Mouse (Mus musculus): ENCODE measurements around the gene Echs1. TPM values are rescaled to one million over a fixed set of nuclear protein-coding genes. Genes with fewer than 3 reads are reported as not detected.
A peak's percentile ranks its signal among the peaks of the same experiment; 100 is the strongest.

The Echs1 gene
- total RNA-seq, 2 experiments from 2014 or later: 105 to 146 TPM

DNA sequence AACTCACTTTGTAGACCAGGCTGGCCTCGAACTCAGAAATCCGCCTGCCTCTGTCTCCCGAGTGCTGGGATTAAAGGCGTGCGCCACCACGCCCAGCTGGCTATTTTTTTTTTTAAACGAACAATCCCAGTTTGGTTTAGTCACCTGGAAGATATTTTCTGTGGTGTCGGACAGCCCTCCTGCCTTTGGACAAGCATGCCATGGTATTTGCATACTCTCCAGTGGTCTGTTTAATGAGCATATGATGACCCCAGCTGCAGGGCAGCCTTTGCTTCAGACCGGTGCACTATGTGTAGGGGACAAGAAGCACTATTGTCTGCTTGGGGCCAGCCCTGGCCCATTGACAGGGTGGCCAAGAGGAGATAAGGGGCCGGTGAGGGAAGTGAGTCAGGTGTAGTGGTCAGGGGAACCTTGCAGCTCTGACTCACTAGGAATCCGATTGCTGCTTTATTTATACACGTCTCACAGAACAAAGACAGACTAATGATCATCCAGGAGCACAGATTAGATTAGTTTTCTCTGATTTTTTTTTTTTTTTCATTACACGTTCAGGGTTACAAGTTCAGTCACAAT lies 5.1 kb upstream of the Echs1 start:
- intact Hi-C loops (cut with DNase I): no loop called here
- no peak for DNase-seq

DNA sequence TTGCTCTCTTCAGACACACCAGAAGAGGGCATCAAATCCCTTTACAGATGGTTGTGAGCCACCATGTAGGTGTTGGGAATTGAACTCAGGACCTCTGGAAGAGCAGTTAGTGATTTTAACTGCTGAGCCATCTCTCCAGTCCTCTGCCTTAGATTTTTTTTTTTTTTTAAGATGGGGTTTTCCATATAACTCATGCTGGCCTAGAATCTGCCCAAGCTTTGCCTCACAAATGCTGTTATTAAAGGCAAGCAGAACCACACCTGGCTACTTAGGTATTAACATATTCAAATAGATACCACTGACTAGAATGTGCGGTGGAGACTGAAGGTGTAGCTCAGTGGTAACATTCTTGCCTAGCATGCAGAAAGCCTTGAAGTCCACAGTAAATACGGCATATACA lies 4.2 kb upstream of the Echs1 start:
- intact Hi-C loops (cut with DNase I): no loop called here
- no peak for DNase-seq

DNA sequence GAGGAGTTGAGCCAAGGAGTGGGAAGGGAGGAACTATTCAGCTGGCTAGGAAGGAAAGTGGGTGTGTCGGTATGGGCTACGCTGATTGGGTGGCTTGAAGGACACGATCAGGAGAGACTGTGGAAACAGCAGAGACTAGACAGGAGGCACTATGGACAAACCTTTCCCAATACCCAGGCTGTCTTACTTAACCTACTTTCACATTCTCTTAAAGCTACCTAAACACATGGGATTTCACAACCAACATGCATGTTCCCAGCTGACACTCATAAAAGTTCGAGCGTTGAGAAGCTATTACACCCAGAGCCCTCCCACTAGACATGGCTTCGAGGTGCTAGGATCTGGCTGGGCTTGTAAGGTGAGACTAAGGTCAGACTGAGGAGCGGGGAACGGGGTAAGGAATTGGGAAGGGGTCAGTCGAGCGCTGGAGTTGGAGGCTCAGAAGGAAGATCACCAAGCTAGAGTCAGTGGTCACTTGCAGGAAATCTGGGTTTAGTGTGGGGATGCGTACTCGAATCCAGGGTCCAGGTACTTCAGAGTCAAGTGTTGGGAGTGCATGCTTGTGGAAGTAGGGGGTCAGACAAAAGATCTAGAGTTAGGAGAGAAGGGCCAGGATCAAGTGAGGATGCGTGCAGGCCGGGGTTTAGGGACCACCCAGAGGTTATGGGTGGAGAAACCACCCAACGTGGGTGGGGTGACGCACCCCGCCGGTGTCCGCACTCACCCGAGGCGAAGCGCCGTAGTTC lies 520 bp downstream of the Echs1 start, which contains the start of gene Paox:
Paox (plus strand) TSS at position 217 of the 746 bp plus-strand sequence.
- intact Hi-C loops (cut with DNase I): no loop called here
- peak in 1 of 2 experiments; percentile 34 for DNase-seq

DNA sequence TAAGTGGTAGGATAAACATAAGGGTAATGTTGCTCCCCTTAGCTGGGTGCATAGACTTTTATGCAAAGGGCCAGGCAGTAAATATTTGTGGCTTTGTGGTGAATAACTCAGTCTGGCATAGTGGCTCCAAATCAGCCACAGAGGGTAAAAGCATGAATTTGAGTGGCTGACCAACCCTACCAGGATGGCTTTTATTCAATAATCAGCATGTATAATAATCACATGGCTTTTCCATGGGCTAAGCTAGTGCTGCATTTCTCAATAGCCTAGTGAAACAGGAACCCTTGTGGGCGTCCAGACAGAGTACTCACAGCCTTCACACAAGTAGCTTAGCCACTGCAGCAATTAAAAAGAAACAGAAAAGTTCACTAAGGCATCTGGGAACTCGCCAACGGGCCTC lies 4.3 kb downstream of the Echs1 start:
- intact Hi-C loops (cut with DNase I): no loop called here
- no peak for DNase-seq

DNA sequence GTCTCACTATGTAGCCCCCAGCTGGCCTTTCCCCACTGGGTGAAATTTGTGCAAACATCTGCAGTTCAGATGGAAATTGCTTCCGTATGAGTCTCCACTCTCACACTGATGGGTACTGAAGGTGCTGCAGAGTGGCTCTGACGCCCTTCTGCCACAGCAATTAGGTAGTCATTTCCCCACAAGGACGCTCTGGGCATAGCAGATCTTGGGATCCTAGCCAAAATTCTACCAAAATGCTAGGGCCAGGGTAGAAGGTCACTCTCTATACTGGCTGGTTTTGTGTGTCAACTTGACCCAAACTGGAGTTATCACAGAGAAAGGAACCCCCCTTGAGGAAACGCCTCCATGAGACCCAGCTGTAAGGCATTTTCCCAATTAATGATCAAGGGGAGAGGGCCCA lies 12.3 kb downstream of the Echs1 start:
- no peak for DNase-seq
- intact Hi-C loops (cut with DNase I): no loop called here

DNA sequence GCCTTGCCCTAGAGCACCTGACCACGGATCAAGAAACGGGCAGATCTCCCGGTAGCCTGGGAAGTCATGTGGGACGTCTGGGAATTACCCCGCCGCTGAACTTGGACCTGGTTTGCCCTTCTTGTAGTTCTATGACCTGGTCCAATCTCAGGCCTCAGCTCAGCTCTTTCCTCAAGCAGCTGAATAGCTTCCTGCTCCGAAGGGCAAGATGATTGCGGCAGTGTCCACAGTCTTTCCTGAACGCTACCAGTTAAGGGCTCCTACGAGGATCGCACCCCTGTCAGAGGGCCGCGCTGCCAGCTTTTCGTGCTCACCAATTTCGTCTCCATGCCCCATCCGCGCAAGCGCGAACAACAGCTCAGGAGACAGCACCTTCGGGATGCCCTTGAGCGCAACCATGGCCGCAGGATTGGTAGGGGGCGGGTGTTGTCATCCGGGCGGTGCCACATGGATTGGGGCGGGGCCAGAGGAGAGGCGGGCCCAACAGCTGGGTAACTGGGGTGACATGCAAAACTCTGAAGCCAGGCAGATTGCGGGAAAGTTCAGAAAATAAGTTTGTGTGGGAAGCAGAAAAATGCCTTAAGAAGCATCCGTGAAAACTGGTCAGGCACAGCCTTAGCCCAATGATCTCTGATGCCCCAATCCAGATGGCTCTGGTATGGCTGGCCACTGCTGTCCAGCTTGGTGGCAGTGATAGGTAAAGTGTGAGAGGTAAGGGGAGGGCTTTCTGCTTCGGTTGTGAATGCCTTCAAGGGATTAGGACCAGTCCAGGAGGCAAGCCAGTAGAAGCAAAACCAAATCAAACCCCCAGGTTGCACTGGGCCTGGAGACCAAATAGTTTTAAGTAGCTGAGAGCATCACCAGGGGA lies 14.0 kb downstream of the Echs1 start, which contains the start of gene Fuom:
Fuom (minus strand) TSS at position 449 of the 868 bp plus-strand sequence.
- peak; percentile 78 to 81 for DNase-seq
- intact Hi-C loops (cut with DNase I): no loop called here

DNA sequence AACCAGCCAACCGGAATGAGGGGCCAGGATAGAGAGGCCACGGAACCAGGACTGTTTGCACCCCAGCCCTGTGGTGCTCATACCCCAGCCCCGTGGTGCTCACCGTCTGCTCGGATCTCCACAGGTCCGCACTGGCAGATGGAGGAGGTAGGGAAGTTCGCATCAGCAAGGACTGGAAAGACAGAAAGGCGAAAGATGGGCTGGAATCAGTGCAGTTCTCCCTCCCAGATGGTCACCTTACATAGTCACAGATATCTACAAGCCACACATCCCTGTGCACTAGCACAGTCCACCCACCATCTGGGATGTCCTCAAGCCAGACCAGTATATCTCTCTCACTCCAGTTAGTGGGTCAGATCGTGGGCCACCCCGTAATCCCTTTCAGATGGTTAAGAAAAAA lies 14.8 kb downstream of the Echs1 start:
- intact Hi-C loops (cut with DNase I): no loop called here
- DNase-seq: no peak

DNA sequence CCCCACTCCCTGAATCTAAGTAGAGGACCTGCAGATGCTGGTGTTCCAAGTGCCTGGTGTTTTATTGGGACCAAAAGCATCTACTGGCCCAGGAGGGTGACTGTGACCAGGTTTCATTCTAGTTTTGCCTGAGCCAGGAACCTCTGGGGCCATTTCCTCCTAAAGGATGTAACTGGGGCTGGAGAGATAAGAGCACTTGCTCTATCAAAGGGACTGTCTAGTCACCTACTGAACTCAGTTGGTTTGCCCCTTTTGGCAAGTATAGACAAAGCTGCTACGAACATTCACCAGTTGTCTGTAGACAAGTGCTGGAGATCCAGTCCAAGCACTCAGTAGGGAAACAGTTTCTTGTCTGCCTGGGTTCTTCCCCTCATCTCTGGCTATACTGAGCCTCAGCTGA lies 17.8 kb downstream of the Echs1 start:
- intact Hi-C loops (cut with DNase I): no loop called here
- no peak for DNase-seq

DNA sequence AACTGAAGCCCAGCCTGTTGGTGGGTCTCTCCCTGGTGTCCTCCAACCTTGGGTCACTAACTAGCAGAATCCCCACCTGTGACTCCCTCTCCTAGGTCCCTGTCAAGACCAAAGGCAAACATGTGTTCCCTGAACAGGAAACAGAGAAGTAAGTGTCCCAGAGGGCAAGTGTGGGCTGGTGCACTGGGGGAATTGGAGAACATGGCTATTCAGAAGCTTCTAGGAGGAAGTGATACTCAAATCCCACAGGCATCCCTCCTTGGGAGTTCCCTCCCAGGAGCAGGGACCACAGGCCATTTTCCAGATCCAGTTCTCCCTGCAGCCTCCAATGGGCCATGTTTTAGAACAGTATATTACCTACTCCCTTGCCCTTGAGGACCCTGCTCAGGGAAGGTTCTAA lies 20.2 kb downstream of the Echs1 start:
- no peak for DNase-seq
- intact Hi-C loops (cut with DNase I): no loop called here

DNA sequence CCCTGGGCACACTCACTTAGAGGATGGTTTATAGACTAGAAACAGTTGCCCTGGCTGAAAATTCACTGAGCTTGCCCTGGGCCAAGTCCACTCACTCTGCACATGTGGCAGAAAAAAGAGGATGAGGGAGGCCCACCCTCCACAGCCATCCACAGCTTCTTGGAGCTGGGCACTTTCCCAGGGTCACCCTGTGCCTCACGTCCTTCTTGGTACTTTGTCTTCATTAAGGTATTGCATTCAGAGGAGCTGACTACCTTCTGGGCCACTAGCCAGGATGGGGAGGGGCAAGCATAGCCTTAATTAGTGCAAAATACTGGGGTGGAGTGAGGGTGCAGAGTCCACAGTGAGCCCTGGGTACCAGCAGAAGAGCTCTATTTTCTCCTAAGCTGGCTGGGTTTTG lies 20.7 kb downstream of the Echs1 start:
- DNase-seq: no peak
- intact Hi-C loops (cut with DNase I): no loop called here

DNA sequence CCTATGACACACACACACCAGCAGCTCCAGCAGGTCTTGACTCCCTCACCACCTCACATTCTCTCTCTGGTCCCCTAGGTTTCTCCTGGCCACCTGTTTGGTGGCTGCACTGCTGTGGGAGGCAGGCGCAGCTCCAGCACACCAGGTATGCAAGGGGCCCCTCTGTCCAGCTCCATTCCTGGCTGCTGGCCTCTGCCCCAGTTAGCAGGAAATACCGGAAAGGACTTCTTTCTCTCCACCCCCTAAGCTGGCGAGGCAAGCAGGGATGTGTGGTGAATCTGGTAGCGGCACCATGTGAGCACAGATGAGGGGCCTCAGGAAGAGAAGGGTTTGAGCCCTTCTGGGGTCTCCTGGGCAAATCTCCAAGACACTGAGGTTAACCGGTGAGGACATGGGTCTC lies 21.3 kb downstream of the Echs1 start:
- intact Hi-C loops (cut with DNase I): no loop called here

DNA sequence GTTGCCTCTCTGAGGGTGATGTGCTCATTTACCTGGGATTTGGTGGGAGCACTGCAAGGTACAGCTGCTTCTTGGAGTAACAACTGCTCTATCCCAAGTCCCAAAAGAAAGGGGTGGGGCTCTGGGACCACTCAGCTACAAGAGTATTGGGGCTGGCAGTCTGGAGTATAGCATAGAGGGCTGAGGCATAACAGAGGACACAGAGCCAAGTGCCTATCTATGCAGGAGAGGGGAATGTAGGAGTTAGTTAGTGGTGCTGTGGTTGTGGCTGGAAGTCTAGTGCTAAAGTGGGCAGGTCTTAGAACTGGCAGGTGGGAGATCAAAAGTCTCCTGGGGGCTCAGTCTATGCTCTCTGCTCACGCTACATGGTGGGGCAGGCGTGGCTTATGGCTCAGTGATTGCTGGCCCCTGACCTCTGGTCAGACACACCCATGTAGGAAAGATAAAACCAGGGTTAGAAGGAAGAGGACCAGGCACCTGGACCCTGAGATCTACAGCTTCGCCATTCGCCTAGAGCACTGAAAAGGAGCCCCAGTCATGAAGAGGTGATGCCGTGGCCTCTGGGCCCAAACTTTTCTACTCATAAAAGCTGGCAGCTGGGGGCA lies 23.2 kb downstream of the Echs1 start, which contains the start of gene Prap1:
Prap1 (plus strand) TSS at position 472 of the 605 bp plus-strand sequence.
- no peak for DNase-seq

More for the DNA sequence above, 21.3 kb downstream of the Echs1 start:
- no peak for DNase-seq

DNA sequence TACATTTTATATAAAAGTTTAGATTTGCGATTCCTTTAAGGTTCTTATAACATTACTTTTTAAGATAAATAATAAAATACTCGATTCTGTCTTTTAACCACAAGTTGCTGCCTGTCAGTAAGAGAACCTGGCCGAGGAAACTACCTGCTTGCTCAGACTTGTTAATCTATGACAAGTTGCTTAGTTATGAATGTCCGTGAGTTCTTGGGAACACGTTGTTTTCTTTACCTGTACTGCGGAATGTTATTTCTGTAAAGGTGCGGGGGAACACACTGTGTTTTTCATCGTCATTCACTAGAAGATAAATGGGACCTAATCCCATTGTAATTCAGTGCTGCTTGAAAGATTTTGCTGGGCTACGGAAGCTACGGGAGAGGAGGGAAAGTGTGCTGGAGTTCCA lies 25.7 kb downstream of the Echs1 start:
- intact Hi-C loops (cut with DNase I): no loop called here
- no peak for DNase-seq

More for the DNA sequence above, 23.2 kb downstream of the Echs1 start, which contains the start of gene Prap1:
- intact Hi-C loops (cut with DNase I): no loop called here

DNA sequence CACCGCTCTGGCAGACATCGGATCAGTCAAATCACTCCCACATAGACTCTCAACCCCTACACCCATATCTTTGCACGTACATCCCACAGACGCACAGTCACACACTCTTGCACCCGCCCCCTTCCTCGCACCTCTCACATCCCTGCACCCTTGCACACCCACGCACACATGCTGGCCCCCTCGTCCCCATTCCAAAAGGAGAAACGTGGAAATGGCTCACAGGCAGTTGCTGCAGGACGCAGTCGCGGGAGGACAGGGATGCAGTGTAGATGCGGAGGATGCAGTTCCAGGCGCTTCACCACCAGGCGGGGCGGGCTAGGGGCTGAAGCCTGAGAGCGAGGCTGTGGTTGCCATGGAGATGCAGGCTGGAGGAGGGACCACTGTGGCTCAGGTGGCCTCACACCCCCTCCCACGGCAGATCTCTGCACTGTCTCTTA lies 34.0 kb downstream of the Echs1 start, which contains the start of gene Caly:
Caly (minus strand) TSS at position 307 of the 437 bp plus-strand sequence.
- intact Hi-C loops (cut with DNase I): no loop called here
- DNase-seq: no peak

DNA sequence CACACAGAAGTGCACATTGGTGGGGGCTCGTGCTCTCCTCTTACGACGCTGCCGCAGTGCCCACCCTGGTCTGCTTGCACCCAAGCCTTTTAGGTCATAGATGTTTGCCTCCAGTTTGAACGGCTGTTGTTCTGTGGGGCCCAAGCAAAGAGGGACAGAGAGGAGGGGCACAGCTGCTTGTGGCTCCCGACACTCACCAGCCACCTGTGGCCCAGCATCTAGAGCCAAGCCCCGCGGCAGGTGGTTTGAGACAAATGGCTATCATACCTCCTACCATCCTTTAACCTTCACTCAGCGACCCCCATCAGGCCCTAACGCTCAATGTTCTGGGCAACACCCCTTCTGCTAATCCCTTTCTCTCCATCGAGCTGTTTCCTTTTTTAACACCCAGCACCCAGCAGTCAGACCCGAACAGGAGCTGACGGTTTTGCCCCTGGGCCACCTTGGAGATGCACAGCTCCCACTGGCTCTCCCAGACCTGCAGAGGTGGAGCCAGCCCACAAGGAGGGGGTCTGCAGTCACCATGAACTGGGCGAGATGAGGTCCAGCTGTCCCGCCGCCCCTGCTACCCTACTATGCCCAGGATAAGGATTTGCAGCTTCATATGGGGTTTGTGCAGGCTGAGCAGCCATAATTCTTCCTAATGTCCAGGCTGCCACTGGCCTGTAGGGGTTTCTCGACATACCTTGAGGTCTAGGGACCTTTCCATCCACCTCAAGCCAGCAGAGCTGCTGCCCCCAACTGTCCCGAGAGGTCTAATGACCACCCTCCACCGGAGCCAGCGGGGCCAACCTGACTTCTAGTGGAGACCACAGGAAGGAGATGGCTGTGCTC lies 34.7 kb downstream of the Echs1 start:
- intact Hi-C loops (cut with DNase I): no loop called here

DNA sequence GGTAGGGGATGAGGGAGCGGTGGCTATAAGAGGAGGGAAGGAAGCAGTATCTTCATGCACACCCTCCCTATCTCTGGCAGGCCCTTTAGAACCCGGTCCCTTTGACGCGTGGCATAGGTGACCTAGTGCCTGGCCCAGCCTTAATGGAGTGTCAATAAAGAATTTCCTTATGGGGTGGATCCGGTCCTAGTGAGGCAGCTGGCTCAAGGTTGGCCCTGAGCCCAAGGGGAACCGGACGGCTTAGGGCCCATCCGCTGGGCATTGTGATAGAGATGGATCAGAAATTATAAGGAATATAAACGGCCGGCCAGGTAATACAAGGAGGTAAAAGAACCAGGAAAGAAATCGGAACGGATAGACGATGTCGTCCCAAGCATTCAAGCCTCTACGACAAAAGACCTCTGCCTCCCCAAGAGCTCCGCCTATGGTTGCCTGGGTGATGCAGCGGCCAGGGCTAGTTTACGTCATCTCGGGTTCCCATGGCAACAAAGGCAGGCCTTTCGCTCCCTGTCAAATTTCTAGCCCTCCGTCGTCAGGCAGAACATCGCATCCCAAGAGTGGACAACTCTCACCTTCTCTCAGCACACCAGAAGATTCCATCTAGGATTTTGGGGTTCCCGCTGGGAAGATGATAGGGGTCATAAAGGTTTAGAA lies 35.6 kb downstream of the Echs1 start:
- no peak for DNase-seq
- intact Hi-C loops (cut with DNase I): no loop called here

More for the DNA sequence above, 34.7 kb downstream of the Echs1 start:
- no peak for DNase-seq

DNA sequence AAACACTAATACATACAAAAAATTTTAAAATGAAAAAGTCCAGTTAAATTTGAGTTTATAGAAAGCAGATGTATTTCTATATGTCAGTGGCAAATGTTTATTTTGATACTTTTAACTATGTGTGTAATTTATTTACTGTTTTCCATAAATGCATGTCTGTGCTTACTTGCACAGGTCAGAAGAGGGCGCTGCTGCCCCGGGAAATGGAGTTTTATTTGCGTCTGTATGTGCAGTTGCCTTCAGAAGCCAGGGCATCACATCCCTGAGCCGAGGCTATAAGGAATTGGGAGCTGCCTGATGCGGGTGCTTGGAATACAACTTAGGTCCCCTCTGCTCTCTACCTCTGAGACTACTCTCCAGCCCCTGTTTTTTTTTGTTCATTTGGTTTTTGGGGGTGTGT lies 37.6 kb downstream of the Echs1 start:
- intact Hi-C loops (cut with DNase I): loop anchor here (1.0 kb wide), 1 partner anchor 63 kb away; no protein-coding TSS in a partner anchor
- DNase-seq: peak; percentile 45 to 55

DNA sequence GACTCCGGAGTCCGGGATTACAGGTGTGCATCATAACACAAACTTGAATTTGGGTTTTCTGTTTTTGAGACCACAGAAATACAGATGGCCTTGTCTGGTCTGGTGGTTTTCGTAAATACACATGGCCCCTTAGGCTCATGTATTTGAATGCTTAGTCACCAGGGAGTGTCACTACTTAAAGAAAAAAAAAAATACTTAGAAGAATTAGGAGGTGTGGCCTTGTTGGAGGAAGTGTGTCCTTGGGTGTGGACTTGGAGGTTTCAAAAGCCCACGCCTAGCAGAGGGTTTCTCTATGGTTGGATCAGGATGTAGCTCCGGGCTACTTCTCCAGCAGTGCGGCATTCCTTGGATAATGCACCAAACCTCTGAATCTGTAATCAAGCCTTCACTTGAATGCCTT lies 38.6 kb downstream of the Echs1 start:
- no peak for DNase-seq
- intact Hi-C loops (cut with DNase I): loop anchor here (1.0 kb wide), 1 partner anchor 64 kb away; no protein-coding TSS in a partner anchor
